Mouse (Mus musculus) urinary bladder, adult 2 months (tissue): ENCODE results near the gene Phlda2. TPM values are rescaled to one million over a fixed set of nuclear protein-coding genes. Genes with fewer than 3 reads are reported as not detected.

Experiments
- DNase-seq: peaks from one replicate; pipeline ENCODE4 v3.0.0; 2022; ENCODE audit warnings: low spot score
- polyA plus RNA-seq: library from polyadenylated mRNA; depleted of rRNA; stranded (reverse); fragments of >200 nt; gene quantifications from 2 replicates; pipeline ENCODE4 v1.2.3, GENCODE M21; 2012

Gene Phlda2
- polyA plus RNA-seq, 1 experiment, result 28.0 TPM

GRCm38 (mm10) chr7:143503926-143504325 is 976 bp upstream of the Phlda2 start:
- DNase-seq, result no peak

GRCm38 (mm10) chr7:143501643-143502417 is 1.1 kb downstream of the Phlda2 start:
- peak; percentile 45 for DNase-seq

- no peak for DNase-seq
Measured at GRCm38 (mm10) chr7:143500912-143501311, 2.0 kb downstream of the Phlda2 start.

- no peak for DNase-seq
Measured at GRCm38 (mm10) chr7:143498584-143498983, 4.4 kb downstream of the Phlda2 start.

GRCm38 (mm10) chr7:143495104-143495961 is 7.6 kb downstream of the Phlda2 start:
- DNase-seq, result no peak

GRCm38 (mm10) chr7:143493616-143494126 is 9.3 kb downstream of the Phlda2 start:
- no peak for DNase-seq

- no peak for DNase-seq
Measured at GRCm38 (mm10) chr7:143489735-143490134, 13.2 kb downstream of the Phlda2 start.

GRCm38 (mm10) chr7:143482541-143482940 is 20.4 kb downstream of the Phlda2 start:
- no peak for DNase-seq

GRCm38 (mm10) chr7:143481806-143482387 is 21.1 kb downstream of the Phlda2 start:
- no peak for DNase-seq

GRCm38 (mm10) chr7:143480498-143480897 is 22.5 kb downstream of the Phlda2 start:
- peak; percentile 60 for DNase-seq

GRCm38 (mm10) chr7:143477800-143478199 is 25.1 kb downstream of the Phlda2 start:
- DNase-seq, result no peak

- DNase-seq, result no peak
Measured at GRCm38 (mm10) chr7:143476702-143477335, 26.1 kb downstream of the Phlda2 start.

- no peak for DNase-seq
Measured at GRCm38 (mm10) chr7:143475876-143476275, 27.1 kb downstream of the Phlda2 start.

- DNase-seq, result no peak
Measured at GRCm38 (mm10) chr7:143474811-143475210, 28.1 kb downstream of the Phlda2 start.

- DNase-seq, result peak; percentile 53
Measured at GRCm38 (mm10) chr7:143473347-143474101, 29.4 kb downstream of the Phlda2 start, which contains the start of gene Slc22a18. Gene Slc22a18, plus strand, starts transcription at chr7:143473736.

GRCm38 (mm10) chr7:143469946-143470345 is 33.0 kb downstream of the Phlda2 start:
- DNase-seq, result peak; percentile 70

- DNase-seq, result no peak
Measured at GRCm38 (mm10) chr7:143467714-143468113, 35.2 kb downstream of the Phlda2 start.

- DNase-seq, result peak; percentile 73
Measured at GRCm38 (mm10) chr7:143466099-143466677, 36.8 kb downstream of the Phlda2 start.

- DNase-seq, result peak; percentile 36
Measured at GRCm38 (mm10) chr7:143464811-143465560, 38.0 kb downstream of the Phlda2 start.
